Mouse (Mus musculus) urinary bladder, adult 18-20 months (tissue): ENCODE data around the gene Taf1d.
A peak's percentile ranks its signal among the peaks of the same experiment; 100 is the strongest.
"Not testable (repeated sequence)": the region's sequence is repeated elsewhere in the genome, so short reads cannot be mapped to it uniquely, and the experiment has no call there.

Experiments used
- DNase-seq, 2 experiments: peaks; one replicate each; pipeline ENCODE4 v3.0.0; 2022; ENCODE audit warnings: low spot score in 2 of 2, mixed read lengths in 2 of 2

Taf1d gene

DNA sequence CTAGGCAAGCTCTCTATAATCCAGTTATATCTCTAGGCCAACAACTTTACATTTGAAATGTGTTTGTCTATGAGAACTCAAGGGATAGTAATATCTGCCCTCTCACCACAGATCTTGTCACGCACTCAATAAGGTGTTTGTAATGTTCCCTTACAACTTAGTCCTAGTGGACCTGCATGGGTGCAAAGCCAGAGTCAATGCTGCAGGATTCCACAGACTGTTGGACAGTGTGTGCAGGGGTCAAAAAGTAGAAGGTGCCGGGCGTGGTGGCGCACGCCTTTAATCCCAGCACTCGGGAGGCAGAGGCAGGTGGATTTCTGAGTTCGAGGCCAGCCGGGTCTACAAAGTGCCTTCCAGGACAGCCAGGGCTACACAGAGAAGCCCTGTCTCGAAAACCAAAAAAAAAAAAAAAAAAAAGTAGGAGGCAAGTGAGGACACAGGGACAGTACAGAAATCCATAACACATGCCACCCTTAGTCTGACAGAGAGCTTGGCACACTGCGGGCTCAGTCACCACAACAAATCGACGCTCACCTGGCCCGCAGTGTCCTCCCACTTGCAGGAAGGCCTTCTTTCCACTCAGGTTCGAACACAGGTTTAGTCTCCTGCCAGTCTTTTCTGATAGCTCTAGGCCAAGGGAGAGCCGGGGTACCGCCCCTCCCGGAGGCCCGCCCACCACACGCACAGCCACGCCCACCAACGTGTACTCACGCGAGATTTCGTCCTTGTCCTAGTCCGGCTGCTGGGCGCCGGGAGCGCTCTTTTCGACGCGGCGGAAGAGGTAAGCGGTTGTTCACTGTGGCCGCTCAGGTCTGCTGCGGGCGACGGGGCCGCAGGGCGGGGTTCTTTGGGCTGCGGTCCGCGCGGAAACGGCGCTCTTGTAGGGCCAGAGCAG lies at the start of gene Taf1d:
Taf1d (plus strand) TSS at position 712 of the 895 bp plus-strand sequence.
- DNase-seq = peak; percentile 96 to 100

DNA sequence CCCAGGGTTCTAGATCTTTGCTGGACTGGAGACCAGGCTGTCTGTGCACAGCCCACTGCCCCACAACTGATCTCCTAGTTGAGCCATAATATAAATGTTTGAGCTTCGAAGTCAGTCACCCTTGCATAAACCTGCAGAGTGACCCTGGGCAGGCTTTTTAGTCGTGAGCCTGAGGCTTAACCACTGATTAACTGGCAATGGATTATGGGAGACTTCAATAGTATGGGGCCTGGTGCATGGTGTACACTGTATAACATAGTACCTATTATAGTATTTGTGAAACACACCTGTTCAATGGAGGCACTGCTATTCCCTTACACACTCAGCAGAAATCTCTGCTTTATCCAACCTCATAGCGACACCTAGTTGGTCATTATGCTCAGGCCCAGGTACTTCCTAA lies 49.8 kb upstream of the Taf1d start:
- DNase-seq = no peak

DNA sequence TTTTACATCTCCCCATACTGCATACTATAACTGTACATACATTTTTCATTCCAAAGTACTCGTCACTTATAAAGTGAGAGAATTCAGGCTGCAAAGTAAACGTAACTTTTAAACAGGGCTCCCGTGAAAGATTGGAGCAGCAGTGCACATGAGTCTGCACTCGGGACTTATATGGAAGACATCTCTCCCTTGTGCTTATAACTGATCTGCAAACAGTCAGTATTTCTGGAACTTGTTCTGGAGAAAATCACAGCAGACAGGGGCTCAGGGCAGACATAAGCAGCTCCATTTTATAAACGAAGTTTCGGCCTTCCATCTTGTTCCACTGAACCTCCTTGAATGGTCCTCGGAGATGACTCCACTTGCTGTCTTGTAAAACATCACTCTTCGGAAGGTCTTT lies 44.0 kb upstream of the Taf1d start:
- DNase-seq = no peak

DNA sequence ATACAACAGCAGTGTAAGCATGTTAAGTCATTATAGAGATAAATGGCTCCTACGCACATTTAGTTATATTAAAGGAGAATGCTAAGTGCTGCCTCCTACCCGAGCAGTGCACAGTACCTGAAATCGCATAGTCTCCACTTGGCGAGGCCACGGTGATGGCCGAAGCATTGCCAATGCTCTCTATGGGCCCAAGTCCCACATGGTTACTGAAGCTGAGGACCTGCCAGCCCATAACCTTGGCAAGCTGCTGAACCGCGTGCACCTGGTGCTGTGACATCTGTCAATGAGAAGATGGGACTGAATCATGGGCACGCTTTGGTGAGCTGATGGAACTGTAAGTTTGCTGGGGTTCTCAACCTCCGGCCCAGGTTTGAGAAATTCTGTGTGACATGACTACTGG lies 42.5 kb upstream of the Taf1d start:
- DNase-seq = no peak

DNA sequence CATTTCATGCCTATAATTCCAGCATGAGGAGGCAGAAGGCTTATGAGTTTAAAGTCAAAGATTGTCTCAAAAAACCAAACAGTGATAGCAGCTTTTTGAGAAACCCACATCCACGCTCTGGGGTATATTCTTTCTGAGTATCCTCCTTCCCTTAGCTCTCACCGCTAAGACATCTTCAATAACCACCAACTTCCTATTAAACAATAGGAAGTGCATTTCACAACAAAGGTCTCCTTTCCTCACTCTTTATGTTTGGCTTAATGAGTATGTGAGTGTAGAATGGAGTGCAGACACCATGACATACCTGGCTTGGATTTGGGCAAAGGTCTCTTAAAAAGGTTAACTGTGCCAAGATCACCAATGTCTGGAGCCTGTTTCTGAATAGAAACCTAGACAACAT lies 32.0 kb upstream of the Taf1d start:
- DNase-seq = no peak

DNA sequence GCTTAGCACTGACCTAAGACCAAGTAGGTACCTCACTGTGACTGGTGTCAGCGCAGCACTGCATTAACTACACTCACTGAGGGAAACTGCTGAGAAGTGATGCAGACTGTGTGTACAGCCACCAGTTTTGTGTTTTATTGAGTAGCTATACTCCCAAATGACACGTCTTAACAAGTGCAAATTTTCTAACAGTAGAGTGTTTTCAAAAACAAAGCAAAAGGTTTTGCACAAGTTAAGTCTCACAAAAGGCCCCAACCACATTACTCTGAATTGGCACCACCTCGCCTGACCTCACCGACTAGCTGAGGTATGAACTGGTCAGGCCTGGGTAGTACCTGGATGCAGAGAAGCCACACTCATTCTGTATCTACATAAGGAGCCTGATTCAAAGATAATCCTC lies 29.2 kb upstream of the Taf1d start:
- no peak for DNase-seq

DNA sequence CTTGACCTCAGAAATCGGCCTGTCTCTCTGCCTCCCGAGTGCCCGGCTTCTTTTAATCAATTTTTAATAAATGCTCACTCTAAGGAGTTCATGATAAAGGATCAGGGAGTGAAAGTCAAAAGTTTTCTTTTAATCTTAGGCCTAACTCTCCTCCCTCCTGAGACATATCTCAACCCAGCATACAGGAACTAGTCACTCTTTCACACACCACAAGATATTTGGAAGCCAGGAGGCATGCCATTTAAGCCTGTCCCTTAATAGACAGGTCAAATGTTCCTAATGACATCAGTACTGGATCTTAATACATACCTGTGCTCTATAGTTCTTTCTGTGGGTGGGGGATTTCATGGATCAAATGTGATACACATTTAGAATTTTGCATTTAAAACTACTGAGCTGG lies 27.7 kb upstream of the Taf1d start:
- DNase-seq = no peak

DNA sequence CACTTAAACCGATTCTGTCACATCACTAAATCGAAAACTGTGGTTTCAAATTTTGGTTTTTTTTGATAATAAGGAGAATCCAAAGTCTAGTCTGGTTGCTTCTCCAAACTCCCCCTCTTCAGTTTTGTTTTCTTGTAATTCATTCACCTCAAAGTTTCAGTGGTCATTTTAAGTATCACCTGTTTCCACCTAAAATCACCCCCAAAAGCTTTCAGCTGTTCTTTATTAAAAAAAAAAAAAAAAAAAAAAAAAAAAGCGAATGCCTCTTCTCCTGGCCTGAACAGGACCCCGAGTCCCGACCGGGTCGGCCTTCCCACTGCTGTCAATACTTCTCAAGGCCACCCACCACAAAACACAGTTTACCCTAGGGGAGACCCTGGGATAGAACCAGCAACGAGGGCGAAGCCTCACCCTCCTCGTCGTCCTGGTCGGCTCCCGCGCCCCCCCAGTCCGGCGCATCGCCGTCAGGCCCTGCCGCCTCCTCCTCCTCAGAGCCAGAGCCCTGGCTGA lies 26.8 kb upstream of the Taf1d start:
- DNase-seq = no peak

DNA sequence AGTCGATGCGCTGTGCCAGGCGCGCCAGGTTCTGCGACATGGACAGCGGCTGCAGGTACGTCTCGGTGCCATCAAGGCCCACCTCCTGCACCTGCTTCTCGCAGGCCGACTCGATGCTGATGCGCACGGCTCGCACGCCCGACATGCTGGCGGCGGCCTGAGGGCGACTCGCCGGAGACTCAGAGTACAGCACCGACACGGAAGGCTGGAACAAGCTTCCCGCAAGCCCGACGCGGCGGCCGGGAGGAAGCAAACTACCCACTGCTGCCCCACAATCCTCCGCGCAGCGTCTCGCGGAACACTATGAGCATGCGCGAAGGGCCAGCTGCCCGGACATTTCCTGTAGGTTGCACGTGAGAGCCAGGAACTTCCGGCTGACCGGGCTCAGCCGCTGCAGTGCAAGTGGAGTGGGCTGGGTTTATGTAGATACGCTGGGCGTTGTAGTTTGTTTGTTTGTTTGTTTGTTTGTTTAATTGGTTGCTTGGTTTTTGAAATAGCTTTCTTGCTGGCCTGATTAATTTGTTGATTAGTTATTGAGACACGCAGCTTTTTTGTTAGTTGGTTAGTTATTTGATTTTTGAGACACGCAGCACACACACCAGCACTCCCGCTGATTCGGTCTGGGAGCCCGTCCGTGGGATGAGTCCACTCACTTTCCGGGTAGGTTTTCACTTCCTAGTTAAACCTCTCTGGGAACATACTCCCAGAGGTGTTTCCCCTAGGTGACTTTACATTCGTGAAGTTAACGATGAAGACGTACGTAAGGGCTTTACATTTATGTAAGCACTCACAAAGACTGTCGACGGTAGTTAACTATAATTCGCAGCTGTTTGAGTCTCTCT lies 26.1 kb upstream of the Taf1d start, which contains the start of gene Med17:
Med17 (minus strand) TSS at position 283 of the 842 bp plus-strand sequence.
- DNase-seq = peak; percentile 86 to 91

DNA sequence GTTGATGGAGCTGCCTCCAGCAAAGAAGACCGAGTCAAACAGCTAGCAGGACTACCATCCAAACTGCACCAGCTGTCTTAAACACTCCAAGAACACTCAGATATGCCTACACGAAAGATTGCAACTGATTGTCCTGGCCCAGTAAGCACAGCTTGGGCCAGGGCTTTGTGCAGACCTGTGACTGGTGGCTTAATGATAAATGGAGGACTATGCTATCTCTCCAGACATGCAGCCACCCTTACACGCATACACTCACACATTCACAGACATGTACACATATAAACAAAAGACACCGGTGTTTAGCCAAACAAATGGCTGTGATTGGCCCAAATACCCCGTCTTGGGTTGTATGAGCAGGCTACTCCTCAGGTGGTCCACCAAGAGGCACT lies 25.5 kb upstream of the Taf1d start:
- no peak for DNase-seq

DNA sequence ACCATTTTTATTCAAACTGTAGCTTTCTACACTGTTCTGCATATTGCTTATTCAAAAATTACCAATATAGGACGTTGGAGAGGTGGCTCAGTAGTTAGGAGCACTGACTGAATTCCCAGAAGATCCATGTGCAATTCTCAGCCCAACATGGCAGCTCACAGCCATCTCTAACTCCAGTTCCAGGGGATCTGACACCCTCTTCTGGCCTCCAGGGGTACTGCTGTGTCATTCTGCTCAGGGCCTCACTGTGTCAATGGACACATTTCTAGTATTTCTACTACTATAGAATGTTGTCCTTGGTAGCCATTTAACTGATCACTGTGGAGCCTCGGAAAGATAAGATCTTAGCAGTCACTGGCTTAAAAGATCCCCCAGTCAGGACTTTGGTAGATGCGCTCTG lies 20.6 kb upstream of the Taf1d start:
- DNase-seq = no peak

DNA sequence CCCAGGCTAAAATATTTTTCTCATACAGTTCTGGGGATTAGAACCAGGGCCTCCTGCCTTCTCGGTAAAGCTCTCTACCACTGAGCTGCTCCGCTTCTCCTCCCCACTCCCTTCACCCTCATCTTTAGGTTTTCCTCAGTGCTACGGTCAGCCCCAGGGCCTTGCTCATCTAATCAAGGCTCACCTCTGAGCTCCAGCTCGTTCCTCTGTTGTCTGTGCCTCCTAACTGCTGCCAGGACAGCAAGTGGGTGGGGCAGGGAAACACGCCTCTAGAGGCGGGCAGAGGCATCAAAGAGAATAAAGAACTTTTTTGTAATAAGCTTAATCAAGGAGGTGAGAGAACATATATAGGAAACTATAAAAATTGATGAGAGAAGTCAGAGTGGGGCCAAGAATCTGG lies 18.2 kb upstream of the Taf1d start:
- no peak for DNase-seq

DNA sequence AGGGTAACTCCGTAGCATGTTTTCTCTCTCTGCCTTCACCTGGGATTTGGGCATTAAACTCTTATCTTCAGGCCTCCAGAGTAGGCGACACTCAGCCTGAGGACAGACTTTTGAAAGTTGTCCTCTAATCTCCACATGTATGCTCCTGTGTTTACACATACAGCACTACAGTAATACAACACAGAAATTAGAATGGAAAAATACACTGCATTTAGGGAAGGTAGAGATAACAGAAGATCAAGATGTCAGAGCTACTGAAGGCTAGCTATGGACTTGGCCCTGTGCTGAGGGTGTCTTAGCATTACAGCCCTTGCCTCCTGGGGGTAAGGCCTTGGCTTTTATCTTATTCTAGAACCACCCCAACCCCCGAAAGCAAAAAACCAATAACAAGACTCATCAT lies 17.6 kb upstream of the Taf1d start:
- DNase-seq = no peak

DNA sequence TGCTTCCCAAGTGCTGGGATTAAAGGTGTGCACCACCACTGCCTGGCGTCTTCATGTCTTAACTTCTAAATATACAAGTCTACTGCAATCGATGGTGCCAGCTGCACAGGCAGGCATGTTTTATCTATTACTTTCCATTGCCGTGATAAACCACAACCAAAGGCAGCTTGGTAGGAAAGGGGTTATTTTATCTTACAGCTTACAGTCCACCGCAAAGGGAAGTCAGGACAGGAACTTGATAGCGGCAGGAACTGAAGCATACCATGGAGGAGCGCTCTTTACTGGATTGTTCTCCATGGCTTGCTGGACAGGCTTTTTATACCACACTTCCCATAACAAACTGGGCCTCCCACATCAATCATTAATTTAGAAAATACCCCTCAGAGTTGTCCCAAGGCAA lies 16.8 kb upstream of the Taf1d start:
- DNase-seq = no peak

DNA sequence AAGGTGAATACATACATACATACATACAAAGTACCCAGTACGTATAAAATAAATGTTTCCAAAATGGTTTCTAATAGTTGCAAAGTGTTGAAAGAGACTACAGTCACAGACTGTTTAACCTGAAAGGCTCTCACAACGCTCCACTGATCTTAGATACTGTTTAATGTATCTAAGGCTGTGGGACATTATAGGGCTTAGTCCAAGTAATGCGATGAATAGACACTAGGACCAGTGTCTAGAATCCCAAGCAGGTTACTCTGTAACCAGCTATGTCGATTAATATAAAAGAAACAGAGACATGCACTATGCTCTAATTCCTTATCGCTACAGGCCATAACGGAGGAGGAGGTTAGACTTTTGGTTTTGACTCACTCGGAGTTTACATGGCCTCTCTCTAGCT lies 8.9 kb upstream of the Taf1d start:
- no peak for DNase-seq

DNA sequence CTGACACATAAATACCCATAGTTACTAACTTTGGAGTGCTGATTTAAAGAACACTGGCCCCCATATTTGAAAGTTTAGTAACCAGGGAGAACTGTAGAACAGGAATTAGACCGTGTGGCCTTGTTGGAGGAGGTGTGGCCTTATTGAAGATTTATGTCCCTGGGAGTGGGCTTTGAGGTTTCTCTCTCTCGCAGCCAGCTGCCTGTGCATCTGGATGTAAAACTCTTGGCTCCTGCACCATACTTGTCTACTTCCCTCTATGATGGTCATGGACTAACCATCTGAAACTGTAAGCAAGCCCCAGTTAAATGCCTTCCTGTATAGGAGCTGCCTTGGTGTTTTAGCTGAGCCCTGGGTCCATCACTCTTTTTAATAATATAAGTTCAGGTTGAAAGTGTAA lies 7.6 kb upstream of the Taf1d start:
- DNase-seq = no peak

DNA sequence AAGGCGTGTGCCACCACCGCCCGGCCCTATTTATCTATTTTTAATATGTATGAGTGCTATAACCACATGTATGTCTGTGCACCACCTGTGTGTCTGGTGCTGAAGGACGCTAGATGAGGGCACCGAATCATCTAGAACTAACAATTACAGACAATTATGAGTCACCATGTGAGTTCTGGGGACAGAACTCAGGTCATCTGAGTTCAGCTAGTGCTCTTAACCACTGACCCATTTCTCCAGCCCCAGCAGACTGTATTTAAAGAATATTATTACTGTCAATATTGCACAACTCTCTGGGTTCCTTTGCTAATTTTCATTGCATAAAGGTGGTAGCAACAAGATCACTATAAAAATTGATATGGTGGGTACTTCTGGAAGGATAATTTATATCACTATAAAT lies 6.0 kb upstream of the Taf1d start:
- no peak for DNase-seq

DNA sequence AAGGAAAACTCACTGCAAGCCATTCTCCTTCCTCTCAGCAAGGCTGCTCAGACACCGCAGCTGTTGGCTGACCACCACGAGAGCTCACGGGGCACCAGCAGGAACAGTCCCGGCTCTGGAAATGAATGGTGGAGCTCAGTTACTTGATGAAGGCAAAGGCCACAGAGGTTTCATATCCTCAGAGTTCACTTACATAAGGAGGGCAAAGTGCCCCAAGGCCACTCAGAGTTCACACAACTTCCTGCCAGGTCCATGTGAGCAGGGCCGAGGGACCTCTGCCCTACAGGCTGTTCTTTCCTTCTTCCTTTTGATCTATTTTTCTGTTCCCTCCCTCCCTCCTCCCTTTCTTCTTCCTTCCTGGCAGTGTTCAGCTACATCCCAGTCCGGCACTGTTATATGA lies 4.6 kb upstream of the Taf1d start:
- peak in 1 of 2 experiments; percentile 33 for DNase-seq

DNA sequence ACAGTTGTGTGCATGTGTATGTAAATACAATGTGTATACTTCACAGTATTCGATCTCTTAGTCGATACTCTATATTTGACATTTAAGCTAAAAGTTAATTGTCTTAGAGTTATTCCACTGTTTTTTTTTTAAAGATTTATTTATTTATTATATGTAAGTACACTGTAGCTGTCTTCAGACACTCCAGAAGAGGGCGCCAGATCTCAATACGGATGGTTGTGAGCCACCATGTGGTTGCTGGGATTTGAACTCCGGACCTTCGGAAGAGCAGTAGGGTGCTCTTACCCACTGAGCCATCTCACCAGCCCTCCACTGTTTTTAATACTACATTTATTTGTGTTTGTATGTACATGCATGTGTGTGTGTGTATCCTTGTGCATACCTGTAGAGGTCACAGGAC lies 4.0 kb upstream of the Taf1d start:
- DNase-seq = not testable (repeated sequence)

DNA sequence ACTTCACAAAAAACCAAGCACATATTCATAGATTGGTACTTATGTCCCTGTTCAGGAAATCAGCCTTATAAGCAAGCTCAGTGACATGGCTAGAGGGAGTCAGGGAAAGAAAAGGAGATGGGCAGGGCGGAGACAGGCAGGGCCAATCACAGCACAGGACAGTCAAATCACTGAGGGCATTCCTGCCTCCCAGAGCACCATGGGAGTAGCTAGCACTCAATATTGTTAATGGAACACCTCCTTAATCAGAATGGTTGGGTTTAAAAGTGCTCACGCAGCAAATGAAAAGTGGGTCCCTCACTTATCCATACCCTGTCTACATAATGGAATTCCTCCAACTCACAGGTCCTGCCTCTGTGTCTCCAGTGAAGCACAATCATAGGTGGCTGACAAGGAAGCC lies 3.1 kb upstream of the Taf1d start:
- DNase-seq = no peak

DNA sequence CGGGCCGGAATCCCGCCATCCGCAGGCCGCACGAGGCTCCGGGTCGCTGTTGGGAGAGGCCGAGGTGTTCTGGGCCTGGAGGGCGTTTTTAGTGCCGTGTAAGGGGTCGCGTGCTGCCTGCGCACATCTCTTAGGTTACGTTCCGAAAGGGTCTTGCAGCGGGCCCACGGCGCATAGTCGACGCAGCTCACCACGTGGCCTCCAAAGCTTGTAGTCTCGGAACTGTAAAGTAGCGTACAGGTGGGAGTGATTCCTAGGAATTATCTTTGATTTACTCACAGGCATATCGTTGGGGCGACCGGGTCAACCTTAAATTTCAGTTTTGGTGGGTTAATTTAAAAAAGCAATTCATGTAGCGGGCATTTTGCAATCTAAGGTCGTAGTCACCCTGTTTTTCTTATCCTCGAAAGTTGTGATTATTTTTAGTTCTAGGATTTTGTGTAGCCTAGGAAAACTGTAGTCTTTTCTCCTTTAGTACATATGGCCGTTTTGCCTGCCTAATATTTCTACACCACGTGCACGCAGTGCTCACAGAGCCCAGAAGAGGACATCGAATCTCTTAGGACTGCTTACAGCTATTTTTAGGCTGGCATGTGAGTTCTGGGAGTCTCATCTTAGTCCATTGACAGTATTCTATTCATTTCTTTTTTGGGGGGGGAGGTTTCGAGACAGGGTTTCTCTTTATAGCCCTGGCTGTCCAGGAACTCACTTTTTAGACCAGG lies 545 bp downstream of the Taf1d start, which contains the start of gene 4931406C07Rik:
4931406C07Rik (minus strand) TSS at position 51 of the 722 bp plus-strand sequence.
- DNase-seq = peak in 1 of 2 experiments; percentile 28

DNA sequence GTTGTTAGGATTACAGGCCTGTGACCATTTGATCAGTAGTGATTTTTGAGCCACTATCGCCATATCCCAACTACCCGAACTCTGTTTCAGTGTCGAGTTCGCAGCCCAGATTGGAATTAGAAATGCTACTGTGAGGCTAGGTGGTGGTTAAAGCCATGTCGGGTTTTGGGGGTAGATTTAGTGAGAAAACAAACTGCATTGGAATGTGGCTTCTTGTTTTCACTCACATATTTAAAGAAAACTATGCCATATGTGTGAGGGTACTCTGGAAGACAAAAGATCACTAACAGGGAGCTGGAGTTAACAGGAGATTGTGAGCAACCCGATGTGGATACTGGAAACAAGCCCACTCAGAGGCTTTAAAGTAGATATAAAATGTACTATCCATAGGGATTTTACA lies 1.2 kb downstream of the Taf1d start:
- no peak for DNase-seq
